Mouse (Mus musculus) neural tube, embryonic 11.5 days (tissue): ENCODE data around the gene Ube2l6. TPM values are rescaled to one million over a fixed set of nuclear protein-coding genes. Genes with fewer than 3 reads are reported as not detected.

Experiments used
- ATAC-seq: fragments of 200-750 bp; cut with Nextera tagmentation; 2 replicates; pipeline ENCODE4 v1.8.0; 2017; ENCODE audit warnings: moderate number of reproducible peaks, mild to moderate bottlenecking, moderate TSS enrichment, moderate library complexity; ENCODE audit not compliant: insufficient read depth, low FRiP score, low TSS enrichment
- DNase-seq: peaks from one replicate; pipeline ENCODE4 v3.0.0-alpha.2; 2015; ENCODE audit warnings: low spot score
- H3K27ac ChIP-seq: fragments of 300-500 bp; sonication (generic); 2 replicates; pipeline ENCODE4 v1.5.1; 2014; ENCODE audit warnings: low read depth, mild to moderate bottlenecking, low read length
- H3K27me3 ChIP-seq: fragments of 300-500 bp; sonication (generic); 2 replicates; pipeline ENCODE4 v1.6.1; 2014; ENCODE audit warnings: mild to moderate bottlenecking, low read length, mixed read lengths; ENCODE audit not compliant: control insufficient read depth, insufficient read depth
- H3K36me3 ChIP-seq: fragments of 300-500 bp; sonication (generic); 2 replicates; pipeline ENCODE4 v1.6.1; 2014; ENCODE audit warnings: mild to moderate bottlenecking, low read length, moderate library complexity, mixed read lengths; ENCODE audit not compliant: control insufficient read depth, insufficient read depth
- H3K4me1 ChIP-seq: fragments of 300-500 bp; sonication (generic); 2 replicates; pipeline ENCODE4 v1.6.1; 2014; ENCODE audit warnings: low read length, mixed read lengths; ENCODE audit not compliant: control insufficient read depth, insufficient read depth
- H3K4me2 ChIP-seq: fragments of 300-500 bp; sonication (generic); 2 replicates; pipeline ENCODE4 v1.6.1; 2014; ENCODE audit warnings: low read depth, mild to moderate bottlenecking, moderate library complexity
- H3K4me3 ChIP-seq: fragments of 300-500 bp; sonication (generic); 2 replicates; pipeline ENCODE4 v1.5.1; 2014; ENCODE audit warnings: low read depth, low read length
- H3K9ac ChIP-seq: fragments of 300-500 bp; sonication (generic); 2 replicates; pipeline ENCODE4 v1.6.1; 2014; ENCODE audit warnings: mild to moderate bottlenecking, low read length
- H3K9me3 ChIP-seq: fragments of 300-500 bp; sonication (generic); 2 replicates; pipeline ENCODE4 v1.6.1; 2016; ENCODE audit warnings: low read length; ENCODE audit not compliant: control insufficient read depth
- WGBS: fragments of 180-500 bp; shearing (Covaris S2); extraction: QIAGEN DNeasy Blood & Tissue Kit; methylation state at CpG from one replicate; pipeline ENCODE4 v1.1.7; 2014; 5-methylcytosine and 5-hydroxymethylcytosine counted together
- polyA plus RNA-seq: library from polyadenylated mRNA; unstranded; fragments of >200 nt; fragmentation: Nextera tagmentation; extraction: Ambion mirVana; gene quantifications from 2 replicates; pipeline ENCODE4 v1.2.1, GENCODE M21; 2014

The Ube2l6 gene
- polyA plus RNA-seq, 1 experiment from 2014 or later, result 34.9 TPM

GRCm38 (mm10) chr2:84837817-84838592 lies 39.4 kb downstream of the Ube2l6 start:
- H3K4me1 ChIP-seq, result peaks cover 3% of the 10 kb centered on the region; the same call in 1 of the 2 replicates
- DNase-seq, result no peak
- no peak overlapping the region for H3K4me3 ChIP-seq
- no peak for ATAC-seq
- H3K36me3 ChIP-seq, result no peaks in the 10 kb centered on the region
- no peak overlapping the region for H3K4me2 ChIP-seq
- H3K9ac ChIP-seq, result no peak overlapping the region
- 23% methylated on average over 9 of the region's 9 CpGs for WGBS
- peaks cover 10% of the 10 kb centered on the region for H3K27me3 ChIP-seq
- no peaks in the 10 kb centered on the region for H3K9me3 ChIP-seq
- H3K27ac ChIP-seq, result no peak overlapping the region

- 16% methylated on average over 10 of the region's 10 CpGs for WGBS
- H3K27ac ChIP-seq, result no peak within 1 kb of the TSS
Measured at GRCm38 (mm10) chr2:84838593-84838949, 39.9 kb downstream of the Ube2l6 start, which contains the start of gene Slc43a1. TSS of gene Slc43a1 (plus strand) at chr2:84838850.

GRCm38 (mm10) chr2:84838993-84839980 lies 40.7 kb downstream of the Ube2l6 start:
- peak overlapping the region; percentile 95 for H3K4me2 ChIP-seq
- no peaks in the 10 kb centered on the region for H3K9me3 ChIP-seq
- DNase-seq (peak; percentile 46), ATAC-seq (peak; percentile 2; the same call in 1 of the 2 replicates)
- peak overlapping the region; percentile 69 for H3K9ac ChIP-seq
- WGBS, result under 1% methylated on average over 47 of the region's 47 CpGs
- H3K4me3 ChIP-seq, result peak overlapping the region; percentile 57
- peaks cover 3% of the 10 kb centered on the region; the same call in 1 of the 2 replicates for H3K4me1 ChIP-seq
- H3K36me3 ChIP-seq, result no peaks in the 10 kb centered on the region
- H3K27me3 ChIP-seq, result peaks cover 10% of the 10 kb centered on the region
- no peak overlapping the region for H3K27ac ChIP-seq

More at GRCm38 (mm10) chr2:84838593-84838949, 39.9 kb downstream of the Ube2l6 start, which contains the start of gene Slc43a1:
- DNase-seq (no peak), ATAC-seq (no peak)
- Histone ChIP-seq H3K9me3 (no peaks in the 10 kb centered on the region), H3K4me2 (peak within 1 kb of the TSS; percentile 95), H3K9ac (peak within 1 kb of the TSS; percentile 69), H3K4me3 (peak within 1 kb of the TSS; percentile 57), H3K4me1 (peaks cover 3% of the 10 kb centered on the region; the same call in 1 of the 2 replicates), H3K36me3 (no peaks in the 10 kb centered on the region), H3K27me3 (peaks cover 10% of the 10 kb centered on the region)

- Histone ChIP-seq H3K27me3 (peaks cover 10% of the 10 kb centered on the region), H3K4me2 (peak overlapping the region; percentile 95), H3K9me3 (no peaks in the 10 kb centered on the region), H3K9ac (peak overlapping the region; percentile 69), H3K4me3 (peak overlapping the region; percentile 57), H3K4me1 (peaks cover 3% of the 10 kb centered on the region; the same call in 1 of the 2 replicates), H3K27ac (peak overlapping the region; percentile 68), H3K36me3 (no peaks in the 10 kb centered on the region)
- under 1% methylated on average over 54 of the region's 54 CpGs for WGBS
- ATAC-seq (peak; percentile 86), DNase-seq (peak; percentile 86)
Measured at GRCm38 (mm10) chr2:84840016-84840747, 41.6 kb downstream of the Ube2l6 start.

GRCm38 (mm10) chr2:84840748-84841563 lies 42.3 kb downstream of the Ube2l6 start:
- H3K27ac ChIP-seq, result peak overlapping the region; percentile 68; the same call in 1 of the 2 replicates
- peak overlapping the region; percentile 69 for H3K9ac ChIP-seq
- H3K4me3 ChIP-seq, result peak overlapping the region; percentile 57
- peak overlapping the region; percentile 95 for H3K4me2 ChIP-seq
- no peak; the same call in 1 of the 2 replicates for ATAC-seq
- H3K9me3 ChIP-seq, result no peaks in the 10 kb centered on the region
- H3K4me1 ChIP-seq, result peaks cover 3% of the 10 kb centered on the region; the same call in 1 of the 2 replicates
- H3K36me3 ChIP-seq, result no peaks in the 10 kb centered on the region
- DNase-seq, result no peak
- peaks cover 10% of the 10 kb centered on the region for H3K27me3 ChIP-seq
- whole genome bisulfite sequencing, result 8% methylated on average over 17 of the region's 17 CpGs

GRCm38 (mm10) chr2:84841905-84842304 lies 43.3 kb downstream of the Ube2l6 start:
- peaks cover 3% of the 10 kb centered on the region; the same call in 1 of the 2 replicates for H3K4me1 ChIP-seq
- H3K4me3 ChIP-seq, result no peak overlapping the region
- no peaks in the 10 kb centered on the region for H3K9me3 ChIP-seq
- H3K36me3 ChIP-seq, result no peaks in the 10 kb centered on the region
- H3K4me2 ChIP-seq, result peak overlapping the region; percentile 95
- DNase-seq (no peak), ATAC-seq (no peak)
- H3K27me3 ChIP-seq, result peaks cover 10% of the 10 kb centered on the region
- H3K9ac ChIP-seq, result no peak overlapping the region
- no peak overlapping the region for H3K27ac ChIP-seq

- WGBS, result 92% methylated on average over 6 of the region's 6 CpGs
- peaks cover 6% of the 10 kb centered on the region for H3K27me3 ChIP-seq
- no peak overlapping the region for H3K27ac ChIP-seq
- H3K9ac ChIP-seq, result no peak overlapping the region
- H3K36me3 ChIP-seq, result no peaks in the 10 kb centered on the region
- no peak for DNase-seq
- H3K4me2 ChIP-seq, result no peak overlapping the region
- no peaks in the 10 kb centered on the region for H3K9me3 ChIP-seq
- no peak overlapping the region for H3K4me3 ChIP-seq
- no peak for ATAC-seq
- peaks cover 3% of the 10 kb centered on the region; the same call in 1 of the 2 replicates for H3K4me1 ChIP-seq
Measured at GRCm38 (mm10) chr2:84843654-84844053, 45.0 kb downstream of the Ube2l6 start.
